Mouse (Mus musculus) bone marrow, adult 2 months (tissue): ENCODE data around the gene Kcng1.

Experiments used
- CTCF ChIP-seq: fragments of 200-500 bp; IDR thresholded peaks from 2 replicates; pipeline ENCODE4 v1.5.1; 2011; ENCODE audit warnings: low read length, control low read depth; ENCODE audit not compliant: control insufficient read depth, insufficient read depth
- POLR2A ChIP-seq: fragments of 200-500 bp; IDR thresholded peaks from 2 replicates; pipeline ENCODE4 v1.6.1; 2011; ENCODE audit warnings: low read depth, mild to moderate bottlenecking, control low read depth, low read length, borderline replicate concordance; ENCODE audit not compliant: control insufficient read depth

- TF ChIP-seq CTCF (no peak), POLR2A (no peak)
Measured at GRCm38 (mm10) chr2:168292521-168292920, 11.0 kb upstream of the Kcng1 start.
